Mouse (Mus musculus): Measurements from ENCODE around the gene Arhgef12.

DNA sequence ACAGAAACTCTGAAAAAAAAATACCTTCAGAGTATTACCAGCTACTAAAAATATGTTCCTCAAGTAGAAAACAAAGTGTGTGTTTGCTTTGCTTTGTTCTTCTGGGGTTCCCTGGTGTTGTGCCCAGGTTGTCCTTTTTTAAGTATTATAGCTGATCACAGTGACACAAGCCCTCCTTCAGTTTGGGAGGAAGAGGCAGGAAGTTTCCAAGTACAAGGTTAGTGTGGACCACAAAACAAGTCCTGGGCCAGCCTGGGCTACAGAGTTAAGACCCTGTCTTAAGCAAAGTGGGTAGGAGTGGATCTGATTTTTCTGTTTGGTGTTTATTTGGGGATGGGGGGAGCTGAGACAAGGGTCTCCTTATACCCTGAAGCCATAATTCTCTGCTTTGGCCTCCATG lies 62.6 kb downstream of the Arhgef12 start:
- no peak for TF ChIP-seq CTCF (IDR thresholded peaks at IDR 0.05; ENCODE audit: low read depth, low read length)
- no peak for TF ChIP-seq POLR2A (IDR thresholded peaks at IDR 0.05; ENCODE audit: extremely low read depth, insufficient read depth, low read length)
